Mouse (Mus musculus) kidney, postnatal 0 days (tissue): Measurements from ENCODE around the gene Dock2. TPM values are rescaled to one million over a fixed set of nuclear protein-coding genes. Genes with fewer than 3 reads are reported as not detected.

Experiments
- ATAC-seq: fragments of 200-750 bp; cut with Nextera tagmentation; replicated peaks from 2 replicates; pipeline ENCODE4 v1.8.0; 2017; ENCODE audit warnings: low read depth, moderate number of reproducible peaks, moderate TSS enrichment, moderate library complexity; ENCODE audit not compliant: low FRiP score
- DNase-seq: peaks from one replicate; pipeline ENCODE4 v3.0.0-alpha.2; 2016; ENCODE audit warnings: low spot score
- H3K27ac ChIP-seq: fragments of 300-500 bp; sonication (generic); 2 replicates; pipeline ENCODE4 v1.5.1; 2014; ENCODE audit warnings: mild to moderate bottlenecking
- H3K27me3 ChIP-seq: fragments of 300-500 bp; sonication (generic); 2 replicates; pipeline ENCODE4 v1.6.1; 2014; ENCODE audit warnings: low read length, mixed read lengths; ENCODE audit not compliant: insufficient read depth
- H3K36me3 ChIP-seq: fragments of 300-500 bp; sonication (generic); 2 replicates; pipeline ENCODE4 v1.6.1; 2014; ENCODE audit warnings: low read length, mixed read lengths; ENCODE audit not compliant: insufficient read depth
- H3K4me1 ChIP-seq: fragments of 300-500 bp; sonication (generic); replicated peaks from 2 replicates; pipeline ENCODE4 v1.6.1; 2014; ENCODE audit warnings: antibody characterized with exemption, low read length, mixed read lengths; ENCODE audit not compliant: insufficient read depth
- H3K4me2 ChIP-seq: fragments of 300-500 bp; sonication (generic); 2 replicates; pipeline ENCODE4 v1.6.1; 2014; ENCODE audit warnings: mild to moderate bottlenecking, low read length, moderate library complexity, mixed read lengths
- H3K4me3 ChIP-seq: fragments of 300-500 bp; sonication (generic); replicated peaks from 2 replicates; pipeline ENCODE4 v1.5.1; 2014; ENCODE audit warnings: low read depth, low read length
- H3K9ac ChIP-seq: fragments of 300-500 bp; sonication (generic); 2 replicates; pipeline ENCODE4 v1.6.1; 2014; ENCODE audit warnings: low read depth, low read length
- H3K9me3 ChIP-seq: fragments of 300-500 bp; sonication (generic); replicated peaks from 2 replicates; pipeline ENCODE4 v1.6.1; 2016; ENCODE audit warnings: low read length, inconsistent platforms, mixed read lengths
- CTCF ChIP-seq: IDR thresholded peaks from 2 replicates; pipeline ENCODE4 v1.5.1; 2016; ENCODE audit warnings: antibody characterized with exemption, low read depth, mild to moderate bottlenecking, moderate library complexity
- WGBS: fragments of 180-500 bp; shearing (Covaris S2); extraction: QIAGEN DNeasy Blood & Tissue Kit; methylation state at CpG from one replicate; pipeline ENCODE4 v1.1.7; 2014; 5-methylcytosine and 5-hydroxymethylcytosine counted together
- polyA plus RNA-seq: library from polyadenylated mRNA; unstranded; fragments of >200 nt; fragmentation: Nextera tagmentation; extraction: Ambion mirVana; gene quantifications from 2 replicates; pipeline ENCODE4 v1.2.1, GENCODE M21; 2015

Dock2 gene
- polyA plus RNA-seq, 1 experiment from 2014 or later = 1.1 TPM

GRCm38 (mm10) chr11:34389261-34390116 lies 394.2 kb downstream of the Dock2 start:
- DNase-seq (no peak), ATAC-seq (no peak)
- no peaks in the 10 kb centered on the region for H3K36me3 ChIP-seq
- no peak overlapping the region for H3K4me3 ChIP-seq
- H3K4me2 ChIP-seq = no peak overlapping the region
- no peak for TF ChIP-seq CTCF
- no peaks in the 10 kb centered on the region for H3K27me3 ChIP-seq
- no peak overlapping the region for H3K9ac ChIP-seq
- no peak overlapping the region for H3K27ac ChIP-seq
- 80% methylated on average over 6 of the region's 6 CpGs for WGBS
- no peaks in the 10 kb centered on the region for H3K9me3 ChIP-seq
- H3K4me1 ChIP-seq = no peaks in the 10 kb centered on the region

DNA sequence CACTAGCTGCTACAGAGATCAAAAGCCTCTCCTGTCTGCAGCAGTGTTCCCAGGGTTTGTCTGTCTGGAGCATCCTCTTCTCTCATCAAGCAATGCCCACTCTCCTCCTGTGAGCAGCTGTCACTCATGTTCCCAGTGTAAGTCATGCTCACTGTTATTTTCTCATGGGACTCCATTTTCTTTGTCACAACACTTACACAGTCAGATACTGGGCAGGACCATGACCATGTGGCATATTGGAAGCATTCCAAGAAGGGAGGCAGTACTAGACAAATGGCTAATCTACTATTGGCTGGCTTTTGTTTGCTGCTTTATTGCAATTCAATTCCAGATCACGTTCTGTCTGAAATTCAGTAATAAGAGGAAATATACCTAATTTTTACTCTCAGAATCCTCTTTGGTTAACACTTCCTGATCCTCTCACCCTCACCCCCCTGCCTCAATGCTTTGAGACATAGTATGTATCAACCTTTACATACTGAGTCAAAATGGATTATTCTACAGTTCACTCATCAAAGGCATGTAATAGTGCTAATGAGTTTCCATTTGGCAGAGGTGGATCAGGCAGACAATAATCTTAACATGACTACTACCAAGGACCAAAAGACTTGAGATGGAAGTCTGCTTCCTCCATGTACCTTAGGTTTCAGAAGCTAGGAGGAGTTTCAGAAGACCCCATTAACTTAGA lies 398.5 kb downstream of the Dock2 start:
- 58% methylated on average over 1 of the region's 1 CpGs for WGBS
- ATAC-seq (no peak), DNase-seq (no peak)
- no peak for TF ChIP-seq CTCF
- Histone ChIP-seq H3K36me3 (no peaks in the 10 kb centered on the region), H3K27ac (no peak overlapping the region), H3K4me3 (no peak overlapping the region), H3K4me1 (no peaks in the 10 kb centered on the region), H3K9me3 (no peaks in the 10 kb centered on the region), H3K4me2 (no peak overlapping the region), H3K27me3 (no peaks in the 10 kb centered on the region), H3K9ac (no peak overlapping the region)

DNA sequence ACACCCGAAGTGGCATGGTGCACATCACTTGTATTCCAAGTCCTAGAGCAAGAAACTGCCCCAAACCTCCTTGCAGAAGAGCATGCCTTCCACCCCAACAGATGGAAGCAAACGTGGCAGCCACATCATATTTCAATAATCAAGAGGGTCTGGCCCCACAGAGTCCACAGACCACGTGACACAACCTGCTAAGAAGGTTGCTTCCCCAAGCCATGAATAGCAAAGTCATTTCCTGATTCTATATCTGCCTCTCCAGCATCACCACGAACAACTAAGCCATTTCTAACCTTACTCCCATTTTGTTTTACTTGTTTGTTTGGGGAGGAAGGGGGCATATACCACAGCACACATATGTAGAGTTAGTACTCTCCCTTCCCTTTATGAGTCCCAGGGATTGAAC lies 399.5 kb downstream of the Dock2 start:
- Histone ChIP-seq H3K4me2 (no peak overlapping the region), H3K4me1 (no peaks in the 10 kb centered on the region), H3K9ac (no peak overlapping the region), H3K36me3 (no peaks in the 10 kb centered on the region), H3K4me3 (no peak overlapping the region), H3K27me3 (no peaks in the 10 kb centered on the region), H3K27ac (no peak overlapping the region), H3K9me3 (no peaks in the 10 kb centered on the region)
- DNase-seq = no peak
- TF ChIP-seq CTCF = no peak
- WGBS = 67% methylated on average over 4 of the region's 4 CpGs
- ATAC-seq = no peak

DNA sequence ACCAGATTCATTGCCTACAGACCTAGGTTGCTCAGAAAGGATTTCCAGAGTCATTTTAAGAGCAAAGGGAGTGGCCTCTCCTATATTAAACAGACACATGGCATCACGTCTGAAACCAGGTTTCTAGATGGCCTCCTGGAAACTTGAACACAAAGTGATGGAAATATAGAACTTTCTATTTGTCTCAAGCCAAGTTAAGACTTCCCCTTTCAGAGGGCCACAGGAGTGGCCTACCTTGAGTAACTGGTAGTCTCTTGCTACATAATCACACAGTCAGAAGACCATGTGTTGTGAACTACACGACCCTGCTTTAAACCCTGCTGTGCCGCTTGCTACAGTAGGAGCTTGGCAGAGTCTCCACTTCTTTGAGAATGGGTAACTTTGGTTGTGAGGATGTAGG lies 400.2 kb downstream of the Dock2 start:
- Histone ChIP-seq H3K4me2 (no peak overlapping the region), H3K4me1 (no peaks in the 10 kb centered on the region), H3K36me3 (no peaks in the 10 kb centered on the region), H3K9me3 (no peaks in the 10 kb centered on the region), H3K4me3 (no peak overlapping the region), H3K9ac (no peak overlapping the region), H3K27ac (no peak overlapping the region), H3K27me3 (no peaks in the 10 kb centered on the region)
- TF ChIP-seq CTCF = no peak
- DNase-seq (no peak), ATAC-seq (no peak)
- WGBS = 86% methylated on average over 3 of the region's 3 CpGs

DNA sequence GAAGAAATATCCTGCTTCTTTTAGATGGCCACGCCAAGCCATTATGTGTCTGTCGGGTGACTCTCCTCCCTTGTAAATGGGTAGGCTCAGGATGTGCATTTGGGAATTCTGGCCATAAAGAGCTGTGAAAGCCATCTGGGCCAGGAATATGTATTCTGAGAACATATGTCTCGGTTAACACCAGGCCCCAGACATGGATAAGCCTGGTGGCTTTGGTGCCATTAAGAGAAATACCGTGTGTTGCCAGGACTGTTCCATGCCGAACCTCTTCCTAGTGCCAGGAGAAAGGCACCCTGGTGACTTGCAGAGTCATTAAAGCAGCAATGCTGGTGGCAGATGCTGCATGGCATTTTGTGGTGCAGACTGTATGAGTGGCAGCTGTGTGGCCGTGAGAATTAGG lies 406.0 kb downstream of the Dock2 start:
- 66% methylated on average over 6 of the region's 6 CpGs for WGBS
- no peak overlapping the region for H3K4me2 ChIP-seq
- no peak for ATAC-seq
- H3K9ac ChIP-seq = no peak overlapping the region
- no peak overlapping the region for H3K4me3 ChIP-seq
- no peaks in the 10 kb centered on the region for H3K27me3 ChIP-seq
- no peak for TF ChIP-seq CTCF
- no peaks in the 10 kb centered on the region for H3K4me1 ChIP-seq
- no peak overlapping the region for H3K27ac ChIP-seq
- H3K9me3 ChIP-seq = no peaks in the 10 kb centered on the region
- H3K36me3 ChIP-seq = no peaks in the 10 kb centered on the region
- no peak for DNase-seq

- H3K27ac ChIP-seq = no peak overlapping the region
- WGBS = 70% methylated on average over 1 of the region's 1 CpGs
- no peak overlapping the region for H3K4me2 ChIP-seq
- H3K36me3 ChIP-seq = no peaks in the 10 kb centered on the region
- no peaks in the 10 kb centered on the region for H3K4me1 ChIP-seq
- H3K9ac ChIP-seq = no peak overlapping the region
- no peak for DNase-seq
- ATAC-seq = no peak
- H3K9me3 ChIP-seq = no peaks in the 10 kb centered on the region
- no peaks in the 10 kb centered on the region for H3K27me3 ChIP-seq
- no peak for TF ChIP-seq CTCF
- H3K4me3 ChIP-seq = no peak overlapping the region
Measured at GRCm38 (mm10) chr11:34375557-34375956, 408.1 kb downstream of the Dock2 start.
